Mouse (Mus musculus): ENCODE results near the gene Hmgb1.
A peak's percentile ranks its signal among the peaks of the same experiment; 100 is the strongest.

The Hmgb1 gene

DNA sequence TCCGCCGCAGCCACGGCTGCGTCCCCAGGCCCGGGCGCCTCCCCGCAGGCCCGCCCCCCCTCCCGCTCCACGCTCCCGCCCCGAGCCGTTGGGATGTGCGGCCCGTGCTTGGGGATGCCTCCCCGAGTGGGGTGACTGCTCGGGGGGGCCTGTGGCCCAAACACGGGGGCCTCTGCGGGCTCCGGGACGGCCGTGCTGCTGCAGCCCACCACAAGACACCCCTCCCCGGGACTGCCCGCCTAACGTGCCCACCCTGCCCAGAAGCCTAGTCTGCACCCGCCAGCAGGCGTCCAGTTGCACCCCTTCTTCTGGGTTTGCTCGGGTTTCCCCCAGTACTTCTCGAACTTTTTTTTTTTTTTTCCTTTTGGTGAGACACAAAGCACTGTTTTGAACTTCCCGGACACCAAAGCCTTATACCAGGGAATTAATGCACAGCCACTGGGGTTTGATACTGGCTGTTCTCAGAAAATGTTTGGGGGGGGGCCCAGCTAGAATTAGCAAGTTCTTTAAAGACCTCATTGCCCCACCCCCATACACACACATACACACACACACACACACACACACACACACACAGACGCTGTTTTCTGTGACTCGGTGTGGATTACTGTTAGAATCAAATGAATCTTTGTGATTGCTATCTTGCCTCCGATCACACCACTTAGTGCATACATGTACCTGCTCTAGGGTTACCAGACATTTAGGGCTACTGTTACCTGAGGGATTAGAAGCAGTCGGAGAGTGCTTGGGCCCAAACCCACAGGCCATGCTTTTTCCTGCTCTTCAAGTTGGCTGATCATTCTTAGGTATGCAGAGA is 130.7 kb downstream of the Hmgb1 start:
- DNase-seq (ENCODE audit: low read depth) = peak; percentile 71

DNA sequence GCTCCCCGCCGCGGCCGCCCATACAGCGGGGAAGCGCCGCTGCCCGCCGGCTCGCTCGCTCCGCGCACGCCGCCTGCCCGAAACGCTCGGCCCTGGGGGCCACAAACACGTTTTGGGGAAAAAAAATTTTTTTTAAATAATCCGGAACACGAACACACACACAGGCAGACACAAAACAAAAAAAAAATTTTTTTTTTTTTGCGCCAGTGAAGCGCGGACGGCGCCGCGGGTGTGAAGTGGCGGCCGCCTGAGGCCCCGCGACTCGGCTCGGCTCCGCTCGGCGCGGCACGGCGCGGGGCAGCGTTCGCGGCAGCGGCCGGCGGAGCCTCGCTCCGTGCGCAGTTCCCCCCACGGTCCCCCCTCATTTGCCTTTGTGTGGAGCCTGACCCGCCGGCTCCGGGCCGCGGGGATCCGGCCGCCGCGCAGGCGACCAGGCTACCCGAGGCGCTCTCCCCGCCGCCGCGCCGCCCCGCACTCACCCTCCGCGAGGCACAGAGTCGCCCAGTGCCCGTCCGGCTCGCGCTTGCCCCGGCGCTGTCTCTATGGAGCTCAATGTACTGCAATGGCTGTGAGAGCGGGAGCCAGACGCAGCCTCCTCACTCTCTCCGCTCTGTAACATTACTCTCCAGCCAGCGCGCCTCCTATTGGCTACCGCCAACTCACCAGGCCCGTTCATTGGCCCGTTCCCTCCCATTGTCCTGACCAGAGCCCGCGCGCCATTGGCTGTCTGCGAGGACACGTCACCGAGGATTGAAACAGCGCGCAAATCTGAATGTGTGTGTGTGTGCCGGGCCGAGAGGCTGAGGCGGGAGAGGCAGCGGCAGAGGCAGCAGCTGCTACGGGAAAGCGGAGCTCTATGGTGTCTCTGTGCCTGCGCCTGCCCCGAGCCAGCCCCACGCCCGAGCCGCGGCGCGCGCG is 131.6 kb downstream of the Hmgb1 start:
- peak; percentile 99 for DNase-seq (ENCODE audit: low read depth)

DNA sequence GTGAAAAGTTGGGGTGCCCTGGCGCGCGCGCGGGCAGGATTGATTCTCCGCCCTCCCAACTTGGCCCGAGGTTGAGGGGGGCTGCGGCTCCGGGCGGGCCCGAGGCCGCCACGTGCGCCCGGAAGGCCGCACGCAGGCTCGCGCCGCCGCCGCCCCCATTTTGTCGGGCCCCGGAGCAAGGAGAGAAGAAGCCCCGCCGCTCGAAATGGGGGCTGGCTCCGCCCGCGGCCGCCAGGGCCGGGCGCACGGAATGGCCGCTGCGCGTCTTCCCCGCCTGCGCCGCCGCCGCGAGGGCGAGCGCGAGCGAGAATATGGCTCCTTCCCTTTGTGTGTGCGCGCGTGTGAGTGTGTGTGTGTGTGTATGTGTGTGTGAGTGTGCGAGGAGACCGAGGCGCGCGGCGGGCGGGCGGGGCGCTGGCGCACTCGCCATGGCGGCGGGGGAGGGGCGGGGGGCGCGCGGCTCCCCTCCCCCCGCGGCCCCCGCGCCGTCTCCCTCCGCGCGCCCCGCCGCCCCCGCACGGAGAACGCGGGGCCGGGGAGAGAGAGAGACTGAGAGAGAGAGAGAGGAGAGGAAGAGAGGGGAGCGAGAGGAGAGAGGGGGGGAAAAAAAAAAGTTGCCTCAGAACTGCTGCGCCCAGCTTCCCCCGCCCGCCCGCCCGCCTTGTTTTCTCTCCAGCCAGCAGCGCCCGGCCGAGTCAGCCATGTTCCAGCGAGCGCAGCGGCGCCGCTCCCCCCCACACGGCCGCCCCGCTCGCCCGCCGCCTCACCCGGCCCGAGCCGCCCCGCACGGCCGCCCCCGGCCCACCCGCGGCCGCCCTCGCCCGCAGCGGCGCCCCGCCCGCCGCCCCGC is 132.5 kb downstream of the Hmgb1 start:
- DNase-seq (ENCODE audit: low read depth) = peak; percentile 76

GRCm38 (mm10) chr5:149051194-149051570 is 133.1 kb downstream of the Hmgb1 start:
- peak; percentile 79 for DNase-seq (ENCODE audit: low read depth)

DNA sequence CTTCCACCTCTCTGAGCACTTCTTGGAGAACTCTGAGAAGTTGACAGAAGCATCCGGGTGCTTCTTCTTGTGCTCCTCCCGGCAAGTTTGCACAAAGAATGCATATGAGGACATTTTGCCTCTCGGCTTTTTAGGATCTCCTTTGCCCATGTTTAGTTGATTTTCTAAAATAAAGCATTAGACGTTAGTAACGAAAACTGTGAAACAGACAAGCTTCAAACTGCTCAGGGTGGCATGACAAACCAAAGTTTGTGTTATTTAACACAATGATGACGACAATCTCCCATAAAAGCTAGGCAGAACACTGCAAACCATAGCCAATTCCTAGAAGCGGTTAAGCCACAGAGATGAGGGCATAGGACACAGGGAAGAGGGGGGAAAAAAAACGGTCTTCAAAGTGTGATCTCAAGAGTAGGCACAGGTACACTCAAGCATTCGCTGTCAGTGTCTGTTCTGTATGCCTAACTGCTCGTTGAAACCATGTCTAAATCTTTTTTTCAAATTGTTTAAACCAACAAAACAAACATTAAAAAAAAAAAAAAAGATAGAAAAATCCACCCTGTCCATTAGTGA is 133.6 kb downstream of the Hmgb1 start:
- DNase-seq (ENCODE audit: low read depth) = no peak

- DNase-seq (ENCODE audit: low read depth) = no peak
Observed at GRCm38 (mm10) chr5:149049435-149049834, 134.9 kb downstream of the Hmgb1 start.

GRCm38 (mm10) chr5:149048961-149049360 is 135.3 kb downstream of the Hmgb1 start:
- peak; percentile 41 for DNase-seq (ENCODE audit: low read depth)

DNA sequence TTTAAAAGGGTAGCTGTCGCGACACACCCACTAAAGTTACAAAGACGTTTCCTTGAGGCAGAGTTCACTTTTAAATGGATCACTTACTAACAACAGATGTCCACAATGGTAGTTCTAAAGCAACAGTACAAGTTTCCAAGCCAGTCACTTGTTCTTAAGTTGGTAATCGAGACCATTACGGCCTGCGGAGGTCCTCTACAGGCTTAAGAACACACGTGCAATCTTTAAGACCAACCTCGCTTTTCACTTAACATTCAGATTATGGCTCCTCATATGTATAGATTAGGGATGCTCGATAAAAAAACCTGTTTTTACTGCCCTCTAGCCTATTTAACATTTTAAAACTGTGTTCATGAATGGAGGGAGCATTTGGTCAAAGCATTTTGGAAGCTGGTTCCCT is 137.6 kb downstream of the Hmgb1 start:
- DNase-seq (ENCODE audit: low read depth) = peak; percentile 20

DNA sequence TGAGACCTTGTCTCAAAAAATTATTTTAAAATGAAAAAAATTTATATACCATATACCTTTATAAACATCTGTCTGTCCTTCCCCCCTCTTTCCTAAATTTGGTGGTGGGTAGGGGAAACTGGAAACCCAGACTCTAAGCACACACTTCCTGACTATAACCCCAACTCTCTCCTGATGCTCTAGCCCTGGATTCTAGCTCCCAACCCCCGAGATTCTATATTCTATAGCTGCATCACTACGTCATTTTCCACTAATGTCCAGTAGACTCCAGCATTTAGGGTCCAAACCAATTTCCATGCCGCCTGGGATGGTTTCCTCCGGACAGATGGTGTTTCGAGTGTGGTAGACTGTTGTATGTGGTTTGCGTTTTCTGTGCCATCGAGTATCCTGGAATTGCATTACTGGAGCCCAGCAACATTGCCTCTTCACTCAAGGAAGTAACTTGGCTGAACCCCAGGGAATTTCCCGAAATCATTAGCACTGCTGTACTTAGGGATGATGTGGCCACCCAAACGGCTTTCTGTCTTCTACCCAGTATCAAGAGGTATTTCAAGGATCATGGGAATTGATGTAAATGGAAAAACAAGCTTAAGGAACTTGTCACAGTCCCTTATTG is 138.7 kb downstream of the Hmgb1 start:
- peak; percentile 20 for DNase-seq (ENCODE audit: low read depth)

DNA sequence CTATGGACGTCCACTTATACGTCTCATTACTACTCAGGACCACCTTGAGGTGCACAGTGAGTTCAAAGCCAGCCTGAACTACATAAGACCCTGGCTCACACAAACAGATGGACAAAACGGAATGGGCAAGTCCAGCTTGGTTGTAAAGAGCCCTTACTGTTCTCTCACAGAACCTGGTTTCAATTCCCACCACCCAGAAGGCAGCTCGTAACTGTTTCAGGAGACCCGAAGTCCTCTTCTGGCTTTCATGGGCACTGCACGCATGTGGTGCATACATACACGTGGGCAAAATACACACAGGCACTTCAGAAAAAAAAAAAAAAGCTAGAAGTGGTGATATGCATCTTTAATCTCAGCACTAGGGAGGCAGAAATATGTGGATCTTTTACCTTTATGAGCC is 139.2 kb downstream of the Hmgb1 start:
- peak; percentile 41 for DNase-seq (ENCODE audit: low read depth)

DNA sequence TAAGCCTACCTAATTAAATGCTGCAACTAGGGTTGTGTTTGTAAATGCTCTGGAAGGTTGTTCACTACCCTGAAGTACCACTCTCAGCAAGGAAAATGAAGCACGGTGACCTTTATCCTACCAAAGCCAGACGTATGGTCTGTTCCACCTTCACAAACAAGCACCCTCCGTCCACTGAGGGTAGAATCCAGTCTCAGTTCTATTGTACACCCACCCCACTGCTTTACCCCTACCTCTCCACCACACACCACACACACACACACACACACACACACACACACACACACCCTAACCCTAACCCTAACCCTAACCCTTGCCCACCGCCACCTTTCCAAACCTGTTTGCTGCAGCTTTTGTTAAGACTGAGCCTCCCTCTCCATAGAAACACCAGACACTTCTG is 140.2 kb downstream of the Hmgb1 start:
- DNase-seq (ENCODE audit: low read depth) = no peak

DNA sequence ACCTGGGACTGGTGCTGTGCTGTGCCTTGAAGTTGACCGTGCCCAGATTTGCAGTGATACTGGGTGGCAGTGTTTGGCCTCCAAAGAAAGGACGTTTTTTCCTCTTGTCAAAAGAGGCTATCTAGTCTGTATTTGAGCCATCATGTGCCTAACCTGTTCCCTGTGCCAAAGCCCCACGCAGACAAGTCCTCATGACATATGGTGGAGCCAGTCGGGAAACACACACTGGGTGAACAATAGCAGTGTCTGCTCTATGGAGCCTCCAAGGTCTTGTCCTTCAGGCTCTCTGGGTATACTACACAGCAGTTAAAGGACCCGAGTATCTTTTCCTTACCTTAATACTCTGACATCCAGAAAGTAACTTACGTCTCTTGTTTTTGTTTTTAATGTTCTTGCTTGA is 141.0 kb downstream of the Hmgb1 start:
- no peak for DNase-seq (ENCODE audit: low read depth)

GRCm38 (mm10) chr5:149039825-149040224 is 144.5 kb downstream of the Hmgb1 start:
- peak; percentile 66 for DNase-seq (ENCODE audit: low read depth)

DNA sequence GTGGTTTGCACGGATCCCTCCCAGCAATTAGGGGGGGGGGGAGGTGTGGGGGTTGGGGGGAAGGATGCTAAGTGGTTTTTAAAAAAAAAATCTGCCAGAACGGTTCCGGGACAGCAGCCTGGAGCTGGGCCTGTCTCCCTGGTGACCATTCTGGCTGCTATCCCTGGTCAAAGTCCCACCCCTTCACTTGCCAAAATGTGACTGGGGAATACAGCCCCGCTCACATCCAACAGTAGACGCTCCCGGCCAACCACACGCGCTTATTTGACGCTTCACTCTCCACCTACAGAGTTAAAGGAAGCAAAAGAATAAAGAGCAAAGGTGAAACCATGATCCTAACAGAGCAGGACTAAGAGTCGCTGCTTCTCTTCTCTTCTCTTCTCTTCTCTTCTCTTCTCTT is 146.6 kb downstream of the Hmgb1 start:
- DNase-seq (ENCODE audit: low read depth) = no peak

- DNase-seq (ENCODE audit: low read depth) = no peak
Observed at GRCm38 (mm10) chr5:149036920-149037319, 147.4 kb downstream of the Hmgb1 start.

DNA sequence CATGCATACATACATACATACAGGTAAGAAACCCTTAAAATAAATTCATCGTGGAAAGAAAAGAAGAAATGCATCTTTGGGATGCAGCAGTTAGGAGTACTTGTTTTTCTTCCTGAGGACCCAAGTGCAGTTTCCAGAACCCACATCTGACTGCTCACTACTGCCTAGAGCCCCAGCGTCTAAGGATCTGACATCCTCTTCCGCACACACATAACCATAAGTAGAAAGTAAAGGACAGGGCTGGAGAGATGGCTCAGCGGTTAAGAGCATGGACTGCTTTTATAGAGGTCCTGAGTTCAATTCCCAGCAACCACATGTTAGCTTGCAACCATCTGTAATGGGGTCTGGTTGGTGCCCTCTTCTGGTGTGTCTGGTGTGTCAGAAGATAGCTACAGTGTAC is 151.9 kb downstream of the Hmgb1 start:
- DNase-seq (ENCODE audit: low read depth) = no peak

- DNase-seq (ENCODE audit: low read depth) = peak; percentile 89
Observed at GRCm38 (mm10) chr5:149031199-149031750, 153.0 kb downstream of the Hmgb1 start.

GRCm38 (mm10) chr5:149030103-149030502 is 154.2 kb downstream of the Hmgb1 start:
- peak; percentile 59 for DNase-seq (ENCODE audit: low read depth)

GRCm38 (mm10) chr5:149028394-149028793 is 155.9 kb downstream of the Hmgb1 start:
- no peak for DNase-seq (ENCODE audit: low read depth)

DNA sequence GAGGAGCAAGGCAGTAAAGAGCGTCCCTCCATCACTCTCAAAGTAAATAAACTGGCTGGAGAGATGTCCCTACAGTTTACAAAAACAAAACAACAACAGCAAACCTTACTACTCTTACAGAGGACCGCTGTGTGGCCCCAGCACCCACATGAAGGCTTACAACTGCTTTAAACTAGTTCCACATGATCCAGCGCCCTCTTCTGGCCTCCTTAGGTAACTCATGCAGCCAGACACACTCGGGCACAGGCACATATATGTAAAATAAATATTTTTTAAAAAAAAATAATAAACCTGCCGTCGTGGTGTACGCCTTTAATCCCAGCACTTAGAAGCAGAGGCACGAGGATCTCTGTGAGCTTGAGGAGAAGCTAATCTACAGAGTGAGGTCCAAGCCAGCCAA is 156.9 kb downstream of the Hmgb1 start:
- DNase-seq (ENCODE audit: low read depth) = no peak

GRCm38 (mm10) chr5:149021120-149021519 is 163.2 kb downstream of the Hmgb1 start:
- no peak for DNase-seq (ENCODE audit: low read depth)
